Mouse (Mus musculus): ENCODE results near the gene Eif3f. TPM values are rescaled to one million over a fixed set of nuclear protein-coding genes. Genes with fewer than 3 reads are reported as not detected.

Gene Eif3f
- polyA plus RNA-seq, 1 experiment, result 125 TPM

- H3K4me1 ChIP-seq (ENCODE audit: control insufficient read depth, insufficient read depth, low read length), result peaks cover 7% of the 10 kb centered on the region
- peak overlapping the region; percentile 12 for H3K4me3 ChIP-seq (ENCODE audit: insufficient read depth, low read depth, low read length)
- WGBS, result 81% methylated on average over 7 of the region's 7 CpGs
- no peak overlapping the region for H3K27ac ChIP-seq (ENCODE audit: insufficient read depth, low read depth, low read length)
- TF ChIP-seq POLR2A (IDR thresholded peaks at IDR 0.05; ENCODE audit: insufficient read depth, low read depth, low read length) (no peak), CTCF (IDR thresholded peaks at IDR 0.05; ENCODE audit: insufficient read depth, low read depth, low read length) (no peak)
These were observed 1.2 kb downstream of the Eif3f start for GRCm38 (mm10) chr7:108935411-108935810.

DNA sequence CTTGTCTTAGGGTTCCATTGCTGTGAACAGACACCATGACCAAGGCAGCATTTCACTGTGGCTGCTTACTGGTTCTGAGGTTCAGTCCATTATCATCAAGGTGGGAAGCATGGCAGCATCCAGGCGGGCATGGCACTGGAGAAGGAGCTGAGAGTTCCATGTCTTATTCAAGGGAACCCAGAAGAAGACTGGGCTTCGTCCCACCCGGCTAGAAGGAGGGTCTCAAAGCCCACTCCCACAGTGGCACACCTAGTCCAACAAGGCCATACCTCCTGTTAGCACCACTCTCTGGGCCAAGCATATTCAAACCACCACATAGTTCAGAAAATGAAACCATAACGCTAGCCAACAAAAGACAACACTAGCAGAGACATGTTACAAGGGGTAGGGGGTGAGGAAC, 2.4 kb downstream of the Eif3f start:
- no peak for TF ChIP-seq POLR2A (IDR thresholded peaks at IDR 0.05; ENCODE audit: insufficient read depth, low read depth, low read length)
- H3K4me3 ChIP-seq (ENCODE audit: insufficient read depth, low read depth, low read length), result no peak overlapping the region
- WGBS, result 95% methylated on average over 4 of the region's 4 CpGs
- no peak overlapping the region for H3K27ac ChIP-seq (ENCODE audit: insufficient read depth, low read depth, low read length)
- peaks cover 12% of the 10 kb centered on the region for H3K4me1 ChIP-seq (ENCODE audit: control insufficient read depth, insufficient read depth, low read length)

DNA sequence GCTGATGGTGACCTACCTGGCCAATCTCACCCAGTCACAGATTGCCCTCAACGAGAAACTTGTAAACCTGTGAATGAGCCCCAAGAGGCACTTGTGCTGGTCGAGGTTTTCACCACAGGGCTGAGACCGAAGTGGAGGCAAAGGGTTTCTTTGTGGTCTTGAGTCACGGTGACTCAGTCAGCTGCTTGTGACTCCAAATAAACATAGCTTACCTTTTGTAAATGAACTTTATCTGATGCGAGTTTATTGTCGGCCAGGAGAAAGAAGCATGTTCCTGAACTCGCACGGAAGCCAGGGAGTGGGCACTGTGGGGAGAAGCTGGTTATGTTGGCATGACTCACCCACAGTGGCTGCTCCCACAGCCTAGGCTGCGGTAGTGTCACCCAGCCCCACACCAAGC, 7.2 kb downstream of the Eif3f start:
- H3K4me1 ChIP-seq (ENCODE audit: control insufficient read depth, insufficient read depth, low read length), result peaks cover 6% of the 10 kb centered on the region; the same call in 1 of the 2 replicates
- H3K27ac ChIP-seq (ENCODE audit: insufficient read depth, low read depth, low read length), result no peak overlapping the region
- WGBS, result 60% methylated on average over 9 of the region's 9 CpGs
- TF ChIP-seq POLR2A (IDR thresholded peaks at IDR 0.05; ENCODE audit: insufficient read depth, low read depth, low read length), result no peak
- TF ChIP-seq CTCF (IDR thresholded peaks at IDR 0.05; ENCODE audit: insufficient read depth, low read depth, low read length), result no peak
- H3K4me3 ChIP-seq (ENCODE audit: insufficient read depth, low read depth, low read length), result no peak overlapping the region

DNA sequence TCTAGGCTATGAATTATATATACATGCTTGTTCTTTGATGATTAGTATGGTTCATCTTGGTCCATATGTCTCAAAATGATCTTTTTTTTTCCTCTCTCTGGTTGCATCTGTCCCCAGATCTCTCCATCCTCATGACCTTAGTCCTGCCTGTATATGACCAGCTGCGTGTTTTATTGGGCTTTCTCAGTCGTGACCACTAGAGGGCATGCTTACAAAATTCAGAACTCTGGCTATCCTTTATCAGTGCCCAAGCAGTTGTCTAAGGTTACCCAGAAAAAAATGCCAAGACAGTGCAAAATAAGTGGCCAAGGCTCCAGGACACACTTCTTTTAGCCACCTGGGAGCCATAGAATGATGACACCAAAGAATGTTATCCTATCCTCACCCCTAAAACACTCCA, 9.8 kb downstream of the Eif3f start:
- WGBS, result 1% methylated on average over 2 of the region's 2 CpGs
- TF ChIP-seq CTCF (IDR thresholded peaks at IDR 0.05; ENCODE audit: insufficient read depth, low read depth, low read length) (no peak), POLR2A (IDR thresholded peaks at IDR 0.05; ENCODE audit: insufficient read depth, low read depth, low read length) (no peak)

DNA sequence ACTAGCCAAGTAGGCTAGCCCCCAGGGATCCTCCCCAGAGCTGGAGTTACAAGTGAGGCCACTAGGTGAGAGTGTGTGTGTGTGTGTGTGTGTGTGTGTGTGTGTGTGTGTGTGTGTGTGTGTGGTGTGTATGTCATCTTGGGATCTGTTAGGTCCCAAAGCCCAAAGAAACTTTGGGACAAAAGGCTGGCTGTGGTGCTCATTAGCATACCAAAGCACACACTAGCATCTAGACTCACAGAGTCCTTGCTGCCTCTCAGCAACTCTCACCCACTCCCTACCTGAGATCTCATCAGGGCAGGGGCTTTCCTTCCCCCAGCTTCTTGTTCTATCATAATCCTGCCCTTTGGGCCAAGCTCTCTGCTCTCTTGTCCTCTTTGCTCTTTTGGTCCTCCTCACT, 14.4 kb downstream of the Eif3f start:
- Histone ChIP-seq H3K4me1 (ENCODE audit: control insufficient read depth, insufficient read depth, low read length) (peaks cover 3% of the 10 kb centered on the region; the same call in 1 of the 2 replicates), H3K4me3 (ENCODE audit: insufficient read depth, low read depth, low read length) (no peak overlapping the region), H3K27ac (ENCODE audit: insufficient read depth, low read depth, low read length) (no peak overlapping the region)
- no peak for TF ChIP-seq CTCF (IDR thresholded peaks at IDR 0.05; ENCODE audit: insufficient read depth, low read depth, low read length)
- TF ChIP-seq POLR2A (IDR thresholded peaks at IDR 0.05; ENCODE audit: insufficient read depth, low read depth, low read length), result no peak

More for the DNA sequence above, 9.8 kb downstream of the Eif3f start:
- no peak overlapping the region for H3K4me3 ChIP-seq (ENCODE audit: insufficient read depth, low read depth, low read length)
- H3K4me1 ChIP-seq (ENCODE audit: control insufficient read depth, insufficient read depth, low read length), result peaks cover 6% of the 10 kb centered on the region; the same call in 1 of the 2 replicates
- H3K27ac ChIP-seq (ENCODE audit: insufficient read depth, low read depth, low read length), result no peak overlapping the region

DNA sequence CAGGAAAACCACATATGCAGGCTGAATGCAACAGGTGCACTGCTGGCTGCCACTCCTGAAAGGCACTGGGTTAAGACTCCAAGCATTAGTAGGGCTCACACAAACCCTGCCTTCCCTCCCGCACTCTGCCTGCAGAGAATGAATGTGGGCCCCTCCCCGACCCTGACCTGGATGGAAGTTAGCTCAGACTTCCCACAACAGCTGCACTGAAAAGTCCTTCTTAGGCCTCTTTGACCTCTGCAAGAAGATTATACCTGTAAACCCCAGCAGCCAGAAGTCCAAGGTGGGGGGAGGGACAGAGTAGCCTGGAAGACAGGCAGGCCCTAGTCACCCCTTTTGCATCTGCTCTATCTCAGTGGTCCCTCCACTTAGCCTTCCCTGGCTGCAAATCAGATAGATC, 15.1 kb downstream of the Eif3f start:
- no peak overlapping the region for H3K27ac ChIP-seq (ENCODE audit: insufficient read depth, low read depth, low read length)

DNA sequence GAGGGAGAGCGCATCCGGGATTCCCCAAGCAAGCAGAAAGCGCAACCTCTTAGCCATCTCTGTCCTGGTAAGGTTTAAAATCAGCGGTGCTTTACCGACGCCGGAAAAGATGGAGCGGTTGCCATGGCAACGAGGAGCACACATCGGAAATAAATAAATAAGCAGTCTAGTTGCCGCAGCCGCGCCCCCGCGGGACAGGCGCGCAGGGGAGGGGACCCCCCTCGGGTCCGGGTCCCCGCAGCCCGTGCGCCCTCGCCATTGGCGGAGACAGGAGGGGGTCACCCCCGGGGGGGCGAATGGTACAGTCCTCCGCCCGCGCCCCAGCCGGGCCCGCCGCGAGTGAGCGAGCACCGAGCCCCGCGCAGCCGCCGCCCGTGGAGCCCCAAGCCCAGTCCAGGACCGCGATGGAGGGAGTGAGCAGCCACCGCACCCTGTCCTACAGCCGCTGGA, 16.1 kb downstream of the Eif3f start, which contains the start of gene Tub:
TSS of gene Tub (plus strand) at position 27 of the 450 bp plus-strand sequence.
- under 1% methylated on average over 43 of the region's 44 CpGs for WGBS
- peak within 1 kb of the TSS; percentile 87 for H3K4me3 ChIP-seq (ENCODE audit: insufficient read depth, low read depth, low read length)
- H3K4me1 ChIP-seq (ENCODE audit: control insufficient read depth, insufficient read depth, low read length), result peaks cover 5% of the 10 kb centered on the region; the same call in 1 of the 2 replicates
- TF ChIP-seq POLR2A (IDR thresholded peaks at IDR 0.05; ENCODE audit: insufficient read depth, low read depth, low read length) (0 out of 2 replicates have a peak, but pooled peaks have one; percentile 15), CTCF (IDR thresholded peaks at IDR 0.05; ENCODE audit: insufficient read depth, low read depth, low read length) (no peak)
- H3K27ac ChIP-seq (ENCODE audit: insufficient read depth, low read depth, low read length), result peak within 1 kb of the TSS; percentile 53

More for the DNA sequence above, 15.1 kb downstream of the Eif3f start:
- no peak for TF ChIP-seq CTCF (IDR thresholded peaks at IDR 0.05; ENCODE audit: insufficient read depth, low read depth, low read length)
- no peak for TF ChIP-seq POLR2A (IDR thresholded peaks at IDR 0.05; ENCODE audit: insufficient read depth, low read depth, low read length)
- Histone ChIP-seq H3K4me1 (ENCODE audit: control insufficient read depth, insufficient read depth, low read length) (peaks cover 5% of the 10 kb centered on the region; the same call in 1 of the 2 replicates), H3K4me3 (ENCODE audit: insufficient read depth, low read depth, low read length) (no peak overlapping the region)
- 52% methylated on average over 2 of the region's 2 CpGs for WGBS

DNA sequence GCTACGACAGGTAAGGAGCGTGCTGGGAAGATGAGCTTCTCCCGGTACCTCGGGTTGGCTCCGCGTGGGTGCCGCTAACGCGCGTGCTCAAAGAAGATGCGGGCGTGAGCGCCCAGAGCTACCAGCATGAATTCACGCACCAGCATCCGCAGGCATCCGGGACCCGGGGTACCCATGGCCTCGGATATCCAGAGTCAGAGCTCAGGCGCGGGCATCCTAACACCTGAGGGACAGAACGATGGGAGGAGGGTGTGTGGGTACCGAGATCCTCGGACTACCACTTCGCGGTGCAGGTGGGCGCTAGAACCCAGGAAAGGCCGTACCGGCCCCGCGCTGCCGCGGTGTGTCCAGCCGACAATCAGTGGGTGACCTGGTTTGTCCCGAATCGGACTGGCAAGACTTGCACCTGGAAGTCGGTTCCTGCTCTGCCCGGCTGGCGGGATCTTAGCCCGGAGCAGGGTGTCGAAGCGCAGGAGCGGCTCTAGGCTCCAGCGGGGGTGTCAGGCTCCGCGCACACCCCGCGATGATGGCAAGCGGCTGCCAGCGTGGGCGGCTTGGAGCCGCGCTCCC, 16.6 kb downstream of the Eif3f start:
- H3K4me1 ChIP-seq (ENCODE audit: control insufficient read depth, insufficient read depth, low read length), result peaks cover 5% of the 10 kb centered on the region; the same call in 1 of the 2 replicates
- peak overlapping the region; percentile 87 for H3K4me3 ChIP-seq (ENCODE audit: insufficient read depth, low read depth, low read length)
- peak overlapping the region; percentile 53 for H3K27ac ChIP-seq (ENCODE audit: insufficient read depth, low read depth, low read length)
- TF ChIP-seq CTCF (IDR thresholded peaks at IDR 0.05; ENCODE audit: insufficient read depth, low read depth, low read length) (no peak), POLR2A (IDR thresholded peaks at IDR 0.05; ENCODE audit: insufficient read depth, low read depth, low read length) (no peak)
- WGBS, result under 1% methylated on average over 52 of the region's 52 CpGs

DNA sequence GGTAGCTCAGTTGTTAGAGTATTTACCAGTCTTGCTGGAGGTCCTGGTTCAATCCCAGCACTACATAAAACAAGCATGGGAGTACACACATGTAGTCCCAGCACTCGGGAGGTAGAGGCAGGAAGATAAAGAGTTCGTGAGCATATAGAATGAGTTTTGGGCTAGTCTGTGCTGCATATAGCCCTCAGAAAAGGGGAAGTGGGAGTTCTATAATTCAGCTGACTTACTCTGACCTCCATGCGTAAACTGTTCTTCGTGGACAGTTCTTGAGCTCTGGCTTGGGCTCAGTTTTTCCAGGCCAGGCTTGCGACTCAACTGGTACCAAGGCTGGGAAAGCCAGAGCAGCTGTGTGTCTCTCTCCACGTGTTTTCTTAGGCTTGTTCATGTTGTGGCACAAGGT, 18.6 kb downstream of the Eif3f start:
- no peak overlapping the region for H3K4me3 ChIP-seq (ENCODE audit: insufficient read depth, low read depth, low read length)
- H3K4me1 ChIP-seq (ENCODE audit: control insufficient read depth, insufficient read depth, low read length), result peaks cover 5% of the 10 kb centered on the region; the same call in 1 of the 2 replicates
- TF ChIP-seq CTCF (IDR thresholded peaks at IDR 0.05; ENCODE audit: insufficient read depth, low read depth, low read length), result no peak
- TF ChIP-seq POLR2A (IDR thresholded peaks at IDR 0.05; ENCODE audit: insufficient read depth, low read depth, low read length), result no peak
- no peak overlapping the region for H3K27ac ChIP-seq (ENCODE audit: insufficient read depth, low read depth, low read length)
- WGBS, result 89% methylated on average over 6 of the region's 6 CpGs

Data from olfactory bulb, adult 2 months (tissue).